Mouse (Mus musculus): ENCODE results near the gene Tmigd1.

DNA sequence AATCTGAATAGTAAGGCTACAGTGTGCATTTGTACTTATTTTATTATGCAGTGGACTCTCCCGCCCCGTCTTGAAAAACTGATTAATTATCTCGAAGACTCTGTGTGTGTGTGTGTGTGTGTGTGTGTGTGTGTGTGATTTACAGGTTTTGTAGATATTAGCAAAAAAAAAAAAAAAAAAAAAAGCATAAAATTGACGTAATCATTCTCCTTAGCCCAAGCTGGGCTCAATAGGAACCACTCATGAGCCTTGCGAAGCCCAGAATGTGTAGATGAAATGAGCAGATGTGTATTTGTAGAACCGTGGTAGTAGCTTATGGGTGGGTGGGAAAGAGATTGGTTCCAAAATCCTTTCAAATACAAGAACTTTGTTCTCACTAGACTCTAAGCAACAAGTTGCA is 42.9 kb downstream of the Tmigd1 start:
- no peak for TF ChIP-seq POLR2A (IDR thresholded peaks at IDR 0.05; ENCODE audit: borderline replicate concordance, extremely low read depth, low read depth, low read length)
- TF ChIP-seq CTCF (IDR thresholded peaks at IDR 0.05; ENCODE audit: insufficient read depth, low read length) = no peak

All from lung, adult 2 months (tissue).